8 mouse cellular contexts compared by ENCODE assay signal in the genomic region with DNA sequence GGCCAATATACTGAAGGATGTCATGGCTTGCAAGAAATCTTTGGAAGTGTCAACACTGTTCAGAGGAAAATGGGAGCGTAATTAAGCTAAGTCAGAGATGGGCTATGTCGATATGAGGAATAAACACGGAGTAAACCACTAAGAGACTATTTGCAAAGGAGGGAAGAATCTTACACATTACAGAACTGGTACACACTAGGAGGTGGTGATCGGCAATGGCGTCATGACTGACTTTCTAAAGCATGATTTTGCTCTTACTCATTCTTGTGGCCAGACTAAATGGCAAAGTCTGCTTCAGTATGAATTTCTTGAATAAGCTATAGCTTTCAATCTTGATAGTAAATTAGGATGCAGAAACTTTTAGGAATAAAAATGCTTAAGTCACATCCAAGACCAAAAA. TPM values are rescaled to one million over a fixed set of nuclear protein-coding genes. Genes with fewer than 3 reads are reported as not detected.
DNase-seq lines count a peak whose midpoint lies in the region; ATAC-seq and TF ChIP-seq lines count a peak whose summit lies in the region.

No protein-coding gene starts in this region.

- TF ChIP-seq CTCF in ES-Bruce4 (IDR thresholded peaks at IDR 0.05; ENCODE audit: low read depth, low read length): no peak

- H3K4me1 ChIP-seq in hindbrain, embryonic 10.5 days (replicated peaks): peaks cover 14% of the 10 kb centered on the region
- H3K4me1 ChIP-seq in hindbrain, embryonic 16.5 days (ENCODE audit: control insufficient read depth, insufficient read depth, low read depth, low read length): peaks cover 4% of the 10 kb centered on the region
- no peaks in the 10 kb centered on the region for H3K4me1 ChIP-seq in ES-Bruce4 (ENCODE audit: control insufficient read depth, insufficient read depth, low read length)
- H3K4me1 ChIP-seq in forebrain, embryonic 14.5 days (ENCODE audit: control insufficient read depth, insufficient read depth, low read length): peaks cover 3% of the 10 kb centered on the region; the same call in 1 of the 2 replicates

- H3K4me3 ChIP-seq in hindbrain, embryonic 10.5 days: peak overlapping the region; percentile 92
- no peak overlapping the region for H3K4me3 ChIP-seq in hindbrain, embryonic 16.5 days (ENCODE audit: low read length)
- H3K4me3 ChIP-seq in ES-Bruce4 (ENCODE audit: low read depth, low read length) (peak overlapping the region; percentile 33), macrophage (ENCODE audit: inconsistent target) (peak overlapping the region; percentile 87; the same call in 1 of the 2 replicates)
- H3K4me3 ChIP-seq in forebrain, embryonic 14.5 days (ENCODE audit: low read depth, low read length): peak overlapping the region; percentile 89; the same call in 1 of the 2 replicates

- DNase-seq in hindbrain, embryonic 10.5 days (ENCODE audit: low spot score): no peak
- DNase-seq in forebrain, embryonic 14.5 days (ENCODE audit: low spot score): no peak
- DNase-seq in Muller cell, postnatal 12 days (ENCODE audit: inconsistent ontology term): no peak
- no peak for DNase-seq in retina, embryonic 14.5 days (ENCODE audit: low spot score)
- no peak for DNase-seq in cerebellum, adult 8-10 months

- no peak overlapping the region for H3K27ac ChIP-seq in hindbrain, embryonic 10.5 days
- H3K27ac ChIP-seq in hindbrain, embryonic 16.5 days (ENCODE audit: low read depth, low read length): no peak overlapping the region
- no peak overlapping the region for H3K27ac ChIP-seq in ES-Bruce4 (ENCODE audit: insufficient read depth, low read length)
- no peak overlapping the region for H3K27ac ChIP-seq in forebrain, embryonic 14.5 days (ENCODE audit: low read depth, low read length)
- no peak overlapping the region for H3K27ac ChIP-seq in macrophage

- no peak for ATAC-seq in hindbrain, embryonic 16.5 days
- no peak for ATAC-seq in forebrain, embryonic 14.5 days

- WGBS in hindbrain, embryonic 10.5 days: 78% methylated on average over 5 of the region's 5 CpGs
- WGBS in hindbrain, embryonic 16.5 days: 84% methylated on average over 5 of the region's 5 CpGs
- WGBS in forebrain, embryonic 14.5 days: 74% methylated on average over 5 of the region's 5 CpGs
- WGBS in macrophage (ENCODE audit: missing documents): 61% methylated on average over 5 of the region's 5 CpGs

- no peak for TF ChIP-seq EP300 in ES-Bruce4 (IDR thresholded peaks at IDR 0.05; ENCODE audit: insufficient read depth, low read depth, low read length)

- H3K9ac ChIP-seq in hindbrain, embryonic 16.5 days (ENCODE audit: low read depth, low read length): no peak overlapping the region
- H3K9ac ChIP-seq in ES-Bruce4 (ENCODE audit: low read depth, poor library complexity, severe bottlenecking): 0 out of 2 replicates have a peak overlapping the region, but pooled peaks have one; percentile 85
- H3K9ac ChIP-seq in forebrain, embryonic 14.5 days (ENCODE audit: low read length): no peak overlapping the region

- no peaks in the 10 kb centered on the region for H3K9me3 ChIP-seq in hindbrain, embryonic 10.5 days
- H3K9me3 ChIP-seq in hindbrain, embryonic 16.5 days (ENCODE audit: control insufficient read depth, low read length): no peaks in the 10 kb centered on the region
- no peaks in the 10 kb centered on the region for H3K9me3 ChIP-seq in ES-Bruce4 (replicated peaks; ENCODE audit: control insufficient read depth, insufficient read depth, low read length, poor library complexity, severe bottlenecking)
- H3K9me3 ChIP-seq in forebrain, embryonic 14.5 days (replicated peaks; ENCODE audit: control insufficient read depth, low read length): no peaks in the 10 kb centered on the region

- TF ChIP-seq POLR2A in ES-Bruce4 (IDR thresholded peaks at IDR 0.05; ENCODE audit: insufficient read depth, low read length): no peak

- 0 out of 2 replicates have a peak, but pooled peaks cover 15% of the 10 kb centered on the region for H3K36me3 ChIP-seq in hindbrain, embryonic 10.5 days
- no peaks in the 10 kb centered on the region for H3K36me3 ChIP-seq in hindbrain, embryonic 16.5 days (ENCODE audit: control insufficient read depth, insufficient read depth, low read length)
- H3K36me3 ChIP-seq in ES-Bruce4 (ENCODE audit: control insufficient read depth, insufficient read depth, low read length, poor library complexity, severe bottlenecking): peaks cover 9% of the 10 kb centered on the region; the same call in 1 of the 2 replicates
- no peaks in the 10 kb centered on the region for H3K36me3 ChIP-seq in forebrain, embryonic 14.5 days (ENCODE audit: control insufficient read depth, insufficient read depth, low read length)
- no peaks in the 10 kb centered on the region for H3K36me3 ChIP-seq in macrophage (ENCODE audit: inconsistent target)

- no peak overlapping the region for H3K4me2 ChIP-seq in hindbrain, embryonic 16.5 days (ENCODE audit: low read length)
- peak overlapping the region; percentile 81 for H3K4me2 ChIP-seq in forebrain, embryonic 14.5 days (ENCODE audit: low read length)

- H3K27me3 ChIP-seq in hindbrain, embryonic 10.5 days (ENCODE audit: insufficient read depth, poor library complexity, severe bottlenecking): no peaks in the 10 kb centered on the region
- H3K27me3 ChIP-seq in hindbrain, embryonic 16.5 days (replicated peaks; ENCODE audit: control insufficient read depth, insufficient read depth, low read length): no peaks in the 10 kb centered on the region
- H3K27me3 ChIP-seq in ES-Bruce4 (ENCODE audit: control insufficient read depth, insufficient read depth, low read length, poor library complexity, severe bottlenecking): no peaks in the 10 kb centered on the region
- no peaks in the 10 kb centered on the region for H3K27me3 ChIP-seq in forebrain, embryonic 14.5 days (replicated peaks; ENCODE audit: control insufficient read depth, insufficient read depth, low read length)

- peaks cover 37% of the 10 kb centered on the region; the same call in 1 of the 2 replicates for H3K79me2 ChIP-seq in macrophage (ENCODE audit: inconsistent target)

RNA-seq across cellular contexts. Expression of a gene that starts 1.0 kb away (rescaled TPM):
- polyA plus RNA-seq in hindbrain, embryonic 10.5 days (2016; fragmentation: Nextera tagmentation; extraction: Ambion mirVana): 6.9 and 10.5 TPM in 2 replicates
- polyA plus RNA-seq in hindbrain, embryonic 16.5 days (2015; fragmentation: Nextera tagmentation; extraction: Ambion mirVana): 6.8 and 7.9 TPM in 2 replicates
- 23.0 and 23.9 TPM in 2 replicates for polyA plus RNA-seq in ES-Bruce4 (2011; ENCODE audit: insufficient read depth, insufficient read length, low read depth, missing spikeins)
- polyA plus RNA-seq in forebrain, embryonic 14.5 days (2014; fragmentation: Nextera tagmentation; extraction: Ambion mirVana): 6.3 and 9.6 TPM in 2 replicates
- total RNA-seq in macrophage (2018; cell fraction: chromatin; rRNA removed): 10 to 100 TPM in 2 of 26 experiments, 1 to 10 TPM in 19, under 1 TPM in 4, not detected in 1; 0.50 to 16.8 (median 3.3) TPM
- 1 to 10 TPM in 23 of 26 experiments, under 1 TPM in 3; 0.33 to 4.7 (median 1.7) TPM for total RNA-seq in macrophage (2018; cell fraction: cytosol; rRNA removed)
- 10 to 100 TPM in 1 of 26 experiments, 1 to 10 TPM in 19, under 1 TPM in 3, not detected in 3; 0.92 to 19.6 (median 3.6) TPM for total RNA-seq in macrophage (2018; cell fraction: nucleus; rRNA removed)
- 1.2 to 5.9 TPM (median 2.4 TPM) in 3 replicates for polyA plus RNA-seq in macrophage (2018)

RNA-seq across cellular contexts. Expression of a gene that starts 1.1 kb away (rescaled TPM):
- polyA plus RNA-seq in hindbrain, embryonic 10.5 days (2016; fragmentation: Nextera tagmentation; extraction: Ambion mirVana): 26.9 TPM in 2 replicates
- polyA plus RNA-seq in hindbrain, embryonic 16.5 days (2015; fragmentation: Nextera tagmentation; extraction: Ambion mirVana): 20.7 and 26.4 TPM in 2 replicates
- polyA plus RNA-seq in ES-Bruce4 (2011; ENCODE audit: insufficient read depth, insufficient read length, low read depth, missing spikeins) (50.6 and 53.6 TPM in 2 replicates), macrophage (2018) (23.2 to 30.6 TPM (median 27.4 TPM) in 3 replicates)
- polyA plus RNA-seq in forebrain, embryonic 14.5 days (2014; fragmentation: Nextera tagmentation; extraction: Ambion mirVana): 25.1 and 26.3 TPM in 2 replicates
- 100 to 1,000 TPM in 16 of 26 experiments, 10 to 100 TPM in 10; 16.3 to 122 (median 102) TPM for total RNA-seq in macrophage (2018; cell fraction: chromatin; rRNA removed)
- 10 to 100 TPM; 23.9 to 38.2 (median 30.1) TPM for total RNA-seq in macrophage (2018; cell fraction: cytosol; rRNA removed)
- total RNA-seq in macrophage (2018; cell fraction: nucleus; rRNA removed): 10 to 100 TPM; 25.2 to 90.4 (median 57.5) TPM

RNA-seq across cellular contexts. Expression of a gene that starts 19.2 kb away (rescaled TPM):
- polyA plus RNA-seq in hindbrain, embryonic 10.5 days (2016; fragmentation: Nextera tagmentation; extraction: Ambion mirVana): 19.7 and 21.0 TPM in 2 replicates
- polyA plus RNA-seq in hindbrain, embryonic 16.5 days (2015; fragmentation: Nextera tagmentation; extraction: Ambion mirVana): 29.6 and 30.0 TPM in 2 replicates
- polyA plus RNA-seq in ES-Bruce4 (2011; ENCODE audit: insufficient read depth, insufficient read length, low read depth, missing spikeins) (33.1 and 33.2 TPM in 2 replicates), macrophage (2018) (38.4 to 85.4 TPM (median 50.6 TPM) in 3 replicates)
- 27.8 and 32.7 TPM in 2 replicates for polyA plus RNA-seq in forebrain, embryonic 14.5 days (2014; fragmentation: Nextera tagmentation; extraction: Ambion mirVana)
- total RNA-seq in macrophage (2018; cell fraction: chromatin; rRNA removed): 10 to 100 TPM in 19 of 26 experiments, 1 to 10 TPM in 7; 6.8 to 29.4 (median 13.5) TPM
- total RNA-seq in macrophage (2018; cell fraction: cytosol; rRNA removed): 10 to 100 TPM; 24.2 to 48.9 (median 35.1) TPM
- total RNA-seq in macrophage (2018; cell fraction: nucleus; rRNA removed): 10 to 100 TPM in 25 of 26 experiments, 1 to 10 TPM in 1; 6.0 to 54.9 (median 23.5) TPM
